Mouse (Mus musculus) hindbrain, embryonic 14.5 days (tissue): ENCODE results near the gene Grik5. TPM values are rescaled to one million over a fixed set of nuclear protein-coding genes. Genes with fewer than 3 reads are reported as not detected.
A peak's percentile ranks its signal among the peaks of the same experiment; 100 is the strongest.
"Not testable (repeated sequence)": the region's sequence is repeated elsewhere in the genome, so short reads cannot be mapped to it uniquely, and the experiment has no call there.

Experiments
- ATAC-seq: fragments of 200-750 bp; cut with Nextera tagmentation; 2 replicates; pipeline ENCODE4 v1.8.0; 2017; ENCODE audit warnings: moderate number of reproducible peaks, mild to moderate bottlenecking, moderate TSS enrichment, moderate library complexity; ENCODE audit not compliant: low FRiP score
- DNase-seq: peaks from one replicate; pipeline ENCODE4 v3.0.0-alpha.2; 2015; ENCODE audit warnings: low spot score
- H3K27ac ChIP-seq: fragments of 300-500 bp; sonication (generic); 2 replicates; pipeline ENCODE4 v1.5.1; 2014; ENCODE audit warnings: mild to moderate bottlenecking, moderate library complexity
- H3K27me3 ChIP-seq: fragments of 300-500 bp; sonication (generic); 2 replicates; pipeline ENCODE4 v1.6.1; 2014; ENCODE audit warnings: mild to moderate bottlenecking, low read length, mixed read lengths; ENCODE audit not compliant: control insufficient read depth, insufficient read depth
- H3K36me3 ChIP-seq: fragments of 300-500 bp; sonication (generic); replicated peaks from 2 replicates; pipeline ENCODE4 v1.6.1; 2014; ENCODE audit not compliant: control insufficient read depth, insufficient read depth
- H3K4me1 ChIP-seq: fragments of 300-500 bp; sonication (generic); replicated peaks from 2 replicates; pipeline ENCODE4 v1.6.1; 2014; ENCODE audit warnings: antibody characterized with exemption, low read length, mixed read lengths; ENCODE audit not compliant: control insufficient read depth, insufficient read depth
- H3K4me2 ChIP-seq: fragments of 300-500 bp; sonication (generic); replicated peaks from 2 replicates; pipeline ENCODE4 v1.6.1; 2014; ENCODE audit warnings: mild to moderate bottlenecking, moderate library complexity
- H3K4me3 ChIP-seq: fragments of 300-500 bp; sonication (generic); replicated peaks from 2 replicates; pipeline ENCODE4 v1.5.1; 2014; ENCODE audit warnings: mild to moderate bottlenecking, low read length
- H3K9ac ChIP-seq: fragments of 300-500 bp; sonication (generic); 2 replicates; pipeline ENCODE4 v1.6.1; 2014
- H3K9me3 ChIP-seq: fragments of 300-500 bp; sonication (generic); 2 replicates; pipeline ENCODE4 v1.6.1; 2016; ENCODE audit warnings: low read length; ENCODE audit not compliant: control insufficient read depth
- WGBS: fragments of 180-500 bp; shearing (Covaris S2); extraction: QIAGEN DNeasy Blood & Tissue Kit; methylation state at CpG from one replicate; pipeline ENCODE4 v1.1.7; 2014; 5-methylcytosine and 5-hydroxymethylcytosine counted together
- polyA plus RNA-seq: library from polyadenylated mRNA; unstranded; fragments of >200 nt; fragmentation: Nextera tagmentation; extraction: Ambion mirVana; gene quantifications from 2 replicates; pipeline ENCODE4 v1.2.1, GENCODE M21; 2014

The Grik5 gene
- polyA plus RNA-seq, 1 experiment from 2014 or later = 22.5 TPM

DNA sequence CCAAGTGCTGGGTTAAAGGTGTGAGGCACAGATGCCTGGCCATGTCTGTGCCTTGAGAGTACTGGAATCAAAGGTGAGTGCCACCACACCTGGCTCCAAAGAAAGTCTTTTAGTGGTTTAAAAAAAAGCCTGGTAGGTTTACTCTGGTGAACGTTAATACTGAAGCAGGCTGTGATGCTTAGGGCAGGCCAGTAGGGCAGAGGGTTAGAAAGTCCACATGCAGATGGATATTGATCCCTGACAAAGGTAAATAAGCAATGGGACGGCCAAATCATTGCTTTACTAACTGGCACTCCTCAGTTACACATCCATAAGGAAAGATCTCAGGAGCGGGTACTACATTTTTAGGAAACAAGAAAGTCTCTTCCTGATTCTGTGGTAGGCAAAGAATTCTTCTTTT is 19.6 kb downstream of the Grik5 start:
- Histone ChIP-seq H3K4me3 (no peak overlapping the region), H3K9ac (no peak overlapping the region), H3K27ac (no peak overlapping the region), H3K36me3 (peaks cover 97% of the 10 kb centered on the region), H3K9me3 (no peaks in the 10 kb centered on the region), H3K27me3 (no peaks in the 10 kb centered on the region), H3K4me1 (no peaks in the 10 kb centered on the region), H3K4me2 (no peak overlapping the region)
- no peak for DNase-seq
- WGBS = 91% methylated on average over 3 of the region's 3 CpGs
- no peak for ATAC-seq

DNA sequence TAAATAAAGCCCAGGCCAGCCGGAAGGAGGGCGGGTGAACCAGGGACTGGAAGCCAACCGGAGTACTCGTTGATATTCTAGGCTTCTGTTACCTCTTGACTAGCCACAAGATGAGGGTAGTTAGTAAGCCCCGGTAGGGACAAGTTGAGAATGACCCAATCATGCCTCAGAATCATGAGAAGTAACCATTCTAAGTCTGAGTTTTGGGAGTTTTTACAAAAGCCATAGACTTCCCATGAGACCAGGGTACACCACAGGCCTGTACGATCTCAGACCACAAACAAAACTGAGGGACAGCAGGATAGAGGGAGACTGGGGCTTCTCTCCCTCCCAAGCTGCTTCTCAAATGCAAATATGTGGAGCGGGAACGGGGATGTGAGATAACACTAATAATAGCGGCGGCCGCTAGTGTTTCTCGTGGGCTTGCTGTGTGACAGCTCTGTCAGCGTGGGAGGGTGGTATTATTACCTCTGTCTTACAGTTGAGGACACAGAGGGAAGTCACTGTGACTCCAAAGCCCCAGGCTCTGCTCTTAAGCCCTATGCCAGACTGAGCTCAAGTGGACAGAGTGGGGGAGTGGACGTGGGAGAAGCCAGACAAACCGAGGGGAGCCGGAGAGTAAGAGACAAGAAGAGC is 22.7 kb downstream of the Grik5 start:
- Histone ChIP-seq H3K4me2 (no peak overlapping the region), H3K9ac (no peak overlapping the region), H3K4me1 (no peaks in the 10 kb centered on the region), H3K27ac (no peak overlapping the region), H3K9me3 (no peaks in the 10 kb centered on the region), H3K4me3 (no peak overlapping the region), H3K36me3 (peaks cover 97% of the 10 kb centered on the region), H3K27me3 (no peaks in the 10 kb centered on the region)
- ATAC-seq (no peak), DNase-seq (no peak)
- 80% methylated on average over 16 of the region's 16 CpGs for WGBS

DNA sequence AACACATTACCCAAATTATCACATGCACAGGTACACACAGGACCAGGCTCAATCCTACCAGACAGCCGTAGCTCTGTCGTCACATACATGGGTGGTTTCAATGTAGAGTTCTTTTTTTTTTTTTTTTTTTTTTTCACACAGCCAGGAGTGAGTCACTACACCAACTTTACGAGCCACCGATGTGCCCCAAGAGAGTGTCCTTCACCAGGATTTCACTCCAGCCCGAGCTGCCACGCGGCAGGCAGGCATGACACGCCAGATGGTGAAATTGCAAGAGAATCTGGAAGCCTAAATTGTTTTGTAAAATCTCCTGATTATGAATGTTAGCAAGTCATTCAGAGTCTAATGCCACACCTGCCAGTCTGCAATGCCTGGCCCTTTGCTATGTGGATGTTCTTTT is 24.8 kb downstream of the Grik5 start:
- no peaks in the 10 kb centered on the region for H3K27me3 ChIP-seq
- H3K36me3 ChIP-seq = peaks cover 97% of the 10 kb centered on the region
- H3K4me2 ChIP-seq = no peak overlapping the region
- H3K4me1 ChIP-seq = no peaks in the 10 kb centered on the region
- ATAC-seq (no peak), DNase-seq (no peak)
- WGBS = 87% methylated on average over 8 of the region's 8 CpGs
- H3K27ac ChIP-seq = no peak overlapping the region
- no peak overlapping the region for H3K9ac ChIP-seq
- no peak overlapping the region for H3K4me3 ChIP-seq
- no peaks in the 10 kb centered on the region for H3K9me3 ChIP-seq

DNA sequence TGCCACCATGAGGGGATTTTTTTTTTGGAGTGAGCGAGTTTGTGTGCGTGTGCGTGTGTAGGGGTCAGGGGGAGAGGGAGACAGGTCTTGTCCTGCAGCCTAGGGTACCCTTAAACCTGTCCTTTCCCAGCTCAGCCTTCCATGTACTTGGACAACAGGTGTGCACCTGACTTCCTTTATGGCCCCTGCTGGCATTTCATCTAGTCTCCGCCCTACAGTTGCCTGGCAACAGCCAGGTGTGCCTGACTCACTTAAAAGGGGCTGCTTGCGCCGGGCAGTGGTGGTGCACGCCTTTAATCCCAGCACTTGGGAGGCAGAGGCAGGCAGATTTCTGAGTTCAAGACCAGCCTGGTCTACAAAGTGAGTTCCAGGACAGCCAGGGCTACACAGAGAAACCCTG is 27.5 kb downstream of the Grik5 start:
- not testable (repeated sequence) for H3K27me3 ChIP-seq, H3K4me3 ChIP-seq, H3K9ac ChIP-seq, DNase-seq, H3K27ac ChIP-seq, H3K4me2 ChIP-seq, H3K4me1 ChIP-seq, H3K9me3 ChIP-seq, ATAC-seq
- peaks cover 97% of the 10 kb centered on the region for H3K36me3 ChIP-seq
- over 99% methylated on average over 7 of the region's 7 CpGs for WGBS

DNA sequence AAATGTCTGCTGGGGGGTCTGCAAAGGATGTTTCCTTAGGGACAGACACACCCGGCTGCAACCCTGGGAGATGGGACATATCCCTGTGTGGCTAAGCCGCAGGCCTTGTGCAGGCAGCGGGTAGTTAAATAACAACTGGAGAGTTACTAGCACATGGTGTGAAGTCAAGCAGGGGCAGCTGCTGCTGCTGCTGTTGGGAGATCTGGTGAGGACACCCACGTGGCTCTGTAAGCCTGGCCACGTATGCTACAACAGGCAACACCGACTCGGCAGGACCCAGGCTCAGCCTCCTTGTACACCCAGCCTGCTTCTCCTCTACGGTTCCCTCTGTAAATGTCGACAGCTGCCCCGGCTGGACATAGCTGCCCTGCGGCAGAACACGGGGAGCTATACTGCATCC is 30.2 kb downstream of the Grik5 start:
- no peak overlapping the region for H3K4me2 ChIP-seq
- WGBS = 93% methylated on average over 12 of the region's 12 CpGs
- H3K36me3 ChIP-seq = peaks cover 97% of the 10 kb centered on the region
- no peak overlapping the region for H3K4me3 ChIP-seq
- H3K9ac ChIP-seq = no peak overlapping the region
- no peaks in the 10 kb centered on the region for H3K27me3 ChIP-seq
- no peak overlapping the region for H3K27ac ChIP-seq
- H3K4me1 ChIP-seq = no peaks in the 10 kb centered on the region
- DNase-seq (no peak), ATAC-seq (no peak)
- no peaks in the 10 kb centered on the region for H3K9me3 ChIP-seq

DNA sequence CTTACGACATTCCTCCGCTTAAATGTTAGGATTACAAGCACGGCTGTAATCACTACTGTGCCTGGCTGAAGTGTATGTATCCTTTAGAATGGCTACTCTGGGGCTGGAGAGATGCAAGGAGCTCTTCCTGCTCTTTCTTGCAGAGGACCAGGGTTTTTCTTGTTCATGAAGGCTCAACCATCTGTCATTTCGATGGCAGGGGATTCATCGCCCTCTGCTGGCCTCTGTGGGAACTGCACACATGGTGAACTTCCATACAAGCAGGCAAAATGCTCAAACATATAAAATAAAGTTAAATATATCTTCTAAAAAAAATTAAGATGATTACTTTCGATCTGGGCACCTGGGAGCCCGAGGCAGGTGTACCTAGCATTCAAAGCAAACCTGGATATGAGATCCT is 36.2 kb downstream of the Grik5 start:
- Histone ChIP-seq H3K4me2 (no peak overlapping the region), H3K27ac (no peak overlapping the region), H3K27me3 (no peaks in the 10 kb centered on the region), H3K9me3 (no peaks in the 10 kb centered on the region), H3K36me3 (peaks cover 88% of the 10 kb centered on the region), H3K4me3 (no peak overlapping the region), H3K4me1 (no peaks in the 10 kb centered on the region), H3K9ac (no peak overlapping the region)
- ATAC-seq (no peak), DNase-seq (peak; percentile 88)
- whole genome bisulfite sequencing = 61% methylated on average over 7 of the region's 7 CpGs

DNA sequence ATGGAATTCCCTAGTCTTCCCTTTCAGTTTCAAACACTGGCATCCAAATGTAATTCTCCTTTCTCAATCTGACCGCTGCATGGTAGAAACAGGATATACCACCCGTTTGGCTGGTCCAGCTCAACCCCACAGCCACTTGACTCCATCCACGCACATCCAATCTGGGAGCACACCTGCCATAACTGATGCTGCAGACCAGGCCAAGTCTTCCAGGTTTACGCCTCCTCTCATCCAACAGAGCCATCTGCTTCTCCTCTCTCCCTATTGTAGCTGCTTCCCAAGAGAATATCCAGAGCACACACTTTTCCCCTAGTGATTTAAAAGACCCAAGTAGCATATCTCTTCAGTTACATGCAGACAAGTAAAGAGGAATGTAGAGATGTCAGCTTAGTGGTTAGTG is 37.4 kb downstream of the Grik5 start:
- DNase-seq (no peak), ATAC-seq (no peak)
- no peaks in the 10 kb centered on the region for H3K9me3 ChIP-seq
- no peak overlapping the region for H3K4me2 ChIP-seq
- WGBS = 90% methylated on average over 4 of the region's 4 CpGs
- H3K4me1 ChIP-seq = no peaks in the 10 kb centered on the region
- H3K36me3 ChIP-seq = peaks cover 81% of the 10 kb centered on the region
- no peak overlapping the region for H3K9ac ChIP-seq
- H3K4me3 ChIP-seq = no peak overlapping the region
- H3K27ac ChIP-seq = no peak overlapping the region
- H3K27me3 ChIP-seq = no peaks in the 10 kb centered on the region

DNA sequence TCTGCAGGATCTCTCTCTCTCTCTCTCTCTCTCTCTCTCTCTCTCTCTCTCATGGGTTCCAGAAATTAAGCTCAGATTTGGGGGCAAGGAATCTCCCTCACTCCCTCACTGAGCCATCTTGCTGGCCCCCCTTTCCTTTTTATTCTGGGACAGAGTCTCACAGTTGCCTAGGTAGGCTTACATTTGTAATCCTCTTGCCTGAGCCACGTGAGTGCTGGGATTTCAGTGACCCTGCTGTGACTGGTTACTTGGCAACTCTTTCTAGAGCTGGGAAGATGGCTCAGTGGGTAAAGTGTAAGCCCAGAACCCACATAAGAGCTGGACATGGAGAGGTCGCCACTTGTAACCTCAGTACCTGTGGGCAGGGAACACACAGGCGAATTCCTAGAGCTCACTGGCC is 40.6 kb downstream of the Grik5 start:
- DNase-seq (no peak), ATAC-seq (no peak)
- no peak overlapping the region for H3K4me3 ChIP-seq
- no peak overlapping the region for H3K27ac ChIP-seq
- 65% methylated on average over 3 of the region's 3 CpGs for WGBS
- peaks cover 80% of the 10 kb centered on the region for H3K36me3 ChIP-seq
- H3K9ac ChIP-seq = no peak overlapping the region
- no peaks in the 10 kb centered on the region for H3K27me3 ChIP-seq
- H3K4me2 ChIP-seq = no peak overlapping the region
- no peaks in the 10 kb centered on the region for H3K9me3 ChIP-seq
- H3K4me1 ChIP-seq = no peaks in the 10 kb centered on the region

DNA sequence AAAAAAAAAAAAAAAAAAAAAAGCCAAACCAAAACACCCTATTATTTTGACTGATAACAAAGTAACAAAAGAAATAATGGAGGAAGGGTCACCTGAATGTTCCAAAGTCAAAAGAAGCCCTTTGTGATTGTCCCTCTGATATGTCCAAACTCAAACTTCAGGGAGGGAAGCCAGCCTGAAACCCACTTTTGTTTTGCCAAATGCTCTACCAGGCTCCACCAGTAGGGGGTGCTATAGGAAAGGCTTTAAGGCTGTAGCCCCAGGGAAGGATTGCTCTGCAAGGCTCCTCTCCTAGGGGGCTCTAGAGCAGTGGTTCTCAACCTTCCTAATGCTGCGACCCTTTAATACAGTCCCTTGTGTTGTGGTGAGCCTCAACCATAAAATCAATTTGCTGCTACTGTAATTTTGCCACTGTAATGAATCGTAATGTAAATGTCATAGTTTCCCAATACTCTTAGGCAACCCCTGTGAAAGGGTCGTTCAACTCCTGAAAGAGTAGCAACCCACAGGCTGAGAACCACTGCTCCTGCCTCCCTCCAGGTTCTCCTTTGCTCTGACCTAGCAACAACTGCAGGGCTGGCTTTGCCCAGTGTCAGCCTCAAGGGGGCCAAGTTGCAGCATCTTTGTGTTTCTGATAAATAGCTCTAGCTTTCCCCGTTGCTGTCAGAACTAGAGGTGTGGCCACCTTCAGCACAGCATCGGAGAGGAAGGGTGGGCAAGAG is 42.0 kb downstream of the Grik5 start:
- Histone ChIP-seq H3K4me2 (no peak overlapping the region), H3K27ac (0 out of 2 replicates have a peak overlapping the region, but pooled peaks have one; percentile 10), H3K36me3 (peaks cover 77% of the 10 kb centered on the region), H3K9ac (no peak overlapping the region), H3K4me3 (no peak overlapping the region), H3K4me1 (no peaks in the 10 kb centered on the region), H3K27me3 (no peaks in the 10 kb centered on the region), H3K9me3 (no peaks in the 10 kb centered on the region)
- DNase-seq (peak; percentile 83), ATAC-seq (peak; percentile 1; the same call in 1 of the 2 replicates)
- 41% methylated on average over 5 of the region's 5 CpGs for WGBS
